Mouse (Mus musculus): ENCODE results near the gene Disp2.
A peak's percentile ranks its signal among the peaks of the same experiment; 100 is the strongest.

The Disp2 gene

GRCm38 (mm10) chr2:118756103-118756502 lies 23.4 kb upstream of the Disp2 start:
- ATAC-seq (ENCODE audit: insufficient number of reproducible peaks, low FRiP score, low TSS enrichment) = no peak

- ATAC-seq (ENCODE audit: insufficient number of reproducible peaks, low FRiP score, low TSS enrichment) = no peak
These were observed 19.7 kb upstream of the Disp2 start for GRCm38 (mm10) chr2:118759828-118760227.

GRCm38 (mm10) chr2:118760311-118761025 lies 19.1 kb upstream of the Disp2 start:
- ATAC-seq (ENCODE audit: insufficient number of reproducible peaks, low FRiP score, low TSS enrichment) = no peak

- ATAC-seq (ENCODE audit: insufficient number of reproducible peaks, low FRiP score, low TSS enrichment) = no peak
These were observed 18.2 kb upstream of the Disp2 start for GRCm38 (mm10) chr2:118761358-118761757.

- peak; percentile 60 for ATAC-seq (ENCODE audit: insufficient number of reproducible peaks, low FRiP score, low TSS enrichment)
These were observed 17.4 kb upstream of the Disp2 start, which contains the start of gene Ccdc9b for GRCm38 (mm10) chr2:118761906-118762783. Gene Ccdc9b, minus strand, starts transcription at chr2:118762661.

- peak; percentile 7; the same call in 1 of the 2 replicates for ATAC-seq (ENCODE audit: insufficient number of reproducible peaks, low FRiP score, low TSS enrichment)
These were observed 16.8 kb upstream of the Disp2 start for GRCm38 (mm10) chr2:118762784-118763148.

DNA sequence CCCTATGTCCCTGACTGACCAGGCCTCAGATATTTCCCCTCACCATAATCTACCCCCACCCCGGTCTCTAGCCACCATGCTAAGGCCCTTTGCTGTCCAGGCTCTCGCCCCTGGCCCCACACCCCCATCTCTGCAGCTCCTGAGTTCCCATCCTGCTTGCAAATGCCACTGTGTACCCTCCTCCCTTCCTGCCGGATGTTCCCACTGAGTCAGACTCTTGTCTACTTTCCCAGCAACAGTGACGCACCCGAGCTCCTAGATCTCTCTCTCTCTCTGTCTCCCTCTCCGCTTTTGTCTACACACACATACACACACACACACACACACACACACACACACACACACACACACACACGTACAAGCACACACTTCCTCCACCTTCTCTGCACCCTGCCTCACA lies 16.1 kb upstream of the Disp2 start:
- ATAC-seq (ENCODE audit: insufficient number of reproducible peaks, low FRiP score, low TSS enrichment) = no peak

DNA sequence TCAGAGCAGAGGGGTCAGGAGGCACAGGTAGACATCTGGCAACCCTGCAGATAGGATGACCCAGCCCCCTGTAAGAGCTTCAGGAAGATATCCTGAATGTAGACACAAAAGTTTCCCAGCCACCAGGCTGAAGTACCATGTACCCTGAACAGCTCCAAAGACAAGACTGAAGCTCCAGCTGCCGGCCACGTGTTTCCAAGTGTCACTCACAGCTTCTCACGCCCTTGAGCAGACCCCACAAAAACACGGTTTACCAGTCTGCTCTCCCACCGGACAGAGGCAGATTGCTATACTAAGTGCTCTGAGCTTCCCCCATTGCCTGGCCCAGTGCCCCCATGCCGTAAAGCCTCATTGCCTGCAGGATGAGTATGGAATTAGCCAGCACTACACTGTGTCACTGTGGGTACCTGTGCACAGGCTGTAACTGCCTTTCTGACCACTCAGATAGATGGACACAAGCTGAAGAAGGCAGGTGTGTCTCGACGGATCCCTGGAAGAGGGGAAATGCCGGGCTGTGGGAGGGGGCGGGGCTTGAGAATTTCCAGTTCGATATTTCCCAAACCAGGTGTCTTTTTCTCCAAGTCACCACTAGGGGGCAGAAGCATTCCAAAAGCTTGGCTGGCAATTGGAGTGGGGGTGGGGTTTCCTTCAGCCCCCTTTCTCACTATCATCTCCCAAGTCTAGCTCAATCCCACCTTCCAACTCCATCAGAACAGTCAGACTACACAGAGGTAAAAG lies 15.3 kb upstream of the Disp2 start:
- peak; percentile 16; the same call in 1 of the 2 replicates for ATAC-seq (ENCODE audit: insufficient number of reproducible peaks, low FRiP score, low TSS enrichment)

GRCm38 (mm10) chr2:118764875-118765274 lies 14.6 kb upstream of the Disp2 start:
- no peak for ATAC-seq (ENCODE audit: insufficient number of reproducible peaks, low FRiP score, low TSS enrichment)

GRCm38 (mm10) chr2:118766041-118767033 lies 13.2 kb upstream of the Disp2 start:
- ATAC-seq (ENCODE audit: insufficient number of reproducible peaks, low FRiP score, low TSS enrichment) = no peak

DNA sequence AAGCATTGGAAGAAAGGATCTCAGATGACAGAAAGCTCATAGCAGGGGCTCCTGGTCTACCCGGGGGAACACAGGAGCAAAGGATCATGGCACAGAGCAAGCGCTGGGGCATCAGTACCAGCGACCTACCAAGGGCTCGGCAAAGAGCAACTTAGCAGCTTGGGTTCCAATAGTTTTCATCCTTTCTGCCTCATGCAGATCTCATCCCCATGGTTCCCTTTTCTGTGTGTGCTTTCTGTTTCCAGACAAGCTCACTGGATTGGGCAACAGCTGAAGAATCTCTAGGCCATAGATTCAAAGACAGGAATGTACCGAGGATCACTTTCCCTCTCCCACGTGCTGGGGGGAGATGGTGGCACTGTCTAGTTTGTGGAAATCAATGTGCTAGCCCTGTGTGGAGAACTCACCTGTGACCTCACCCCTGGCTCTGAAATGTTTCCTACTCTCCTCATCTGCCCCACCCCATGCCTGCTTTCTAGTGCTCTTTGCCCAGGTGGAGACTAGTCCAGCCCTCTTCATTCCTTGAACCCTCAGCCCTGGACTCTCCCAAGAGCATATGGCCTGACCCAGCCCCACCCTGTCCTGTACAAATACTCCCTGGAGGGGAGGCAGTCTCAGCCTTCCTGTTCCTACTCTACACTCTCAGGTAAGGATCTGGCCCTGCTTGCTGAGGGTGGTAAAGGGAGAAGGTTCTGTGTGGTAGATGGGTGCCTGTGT lies 7.2 kb upstream of the Disp2 start, which contains the start of gene Phgr1:
Gene Phgr1, plus strand, starts transcription at position 612 of the 717 bp plus-strand sequence.
- no peak for ATAC-seq (ENCODE audit: insufficient number of reproducible peaks, low FRiP score, low TSS enrichment)

DNA sequence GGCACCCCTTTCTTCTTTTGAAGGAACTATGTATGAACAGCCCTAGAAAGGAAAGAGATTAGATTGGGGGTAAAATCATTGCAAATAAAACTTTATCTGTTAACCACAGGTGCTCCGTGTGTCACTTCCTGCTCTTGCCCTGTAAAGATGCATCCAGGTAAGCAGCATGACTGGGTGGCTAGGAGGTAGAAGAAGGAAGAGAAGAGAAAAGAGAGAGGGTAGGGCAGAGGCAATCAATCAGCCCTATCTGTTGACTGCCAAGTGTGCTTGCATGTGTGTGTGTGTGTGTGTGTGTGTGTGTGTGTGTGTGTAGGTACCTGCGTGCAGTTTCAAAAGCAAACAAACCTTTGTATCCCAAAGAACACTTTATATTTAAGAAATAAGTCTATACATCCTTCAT lies 5.0 kb upstream of the Disp2 start:
- no peak for ATAC-seq (ENCODE audit: insufficient number of reproducible peaks, low FRiP score, low TSS enrichment)

- ATAC-seq (ENCODE audit: insufficient number of reproducible peaks, low FRiP score, low TSS enrichment) = no peak
These were observed 4.1 kb upstream of the Disp2 start for GRCm38 (mm10) chr2:118775396-118775795.

GRCm38 (mm10) chr2:118775846-118776245 lies 3.7 kb upstream of the Disp2 start:
- peak; percentile 64 for ATAC-seq (ENCODE audit: insufficient number of reproducible peaks, low FRiP score, low TSS enrichment)

GRCm38 (mm10) chr2:118776295-118776694 lies 3.2 kb upstream of the Disp2 start:
- ATAC-seq (ENCODE audit: insufficient number of reproducible peaks, low FRiP score, low TSS enrichment) = 0 out of 2 replicates have a peak, but pooled peaks have one; percentile 3

GRCm38 (mm10) chr2:118778418-118778817 lies 1.1 kb upstream of the Disp2 start:
- no peak for ATAC-seq (ENCODE audit: insufficient number of reproducible peaks, low FRiP score, low TSS enrichment)

- ATAC-seq (ENCODE audit: insufficient number of reproducible peaks, low FRiP score, low TSS enrichment) = no peak
These were observed 454 bp upstream of the Disp2 start for GRCm38 (mm10) chr2:118779065-118779464.

- ATAC-seq (ENCODE audit: insufficient number of reproducible peaks, low FRiP score, low TSS enrichment) = no peak
These were observed 1.6 kb downstream of the Disp2 start for GRCm38 (mm10) chr2:118781115-118781514.

GRCm38 (mm10) chr2:118782303-118782702 lies 2.8 kb downstream of the Disp2 start:
- ATAC-seq (ENCODE audit: insufficient number of reproducible peaks, low FRiP score, low TSS enrichment) = no peak
